ENCODE assay signal across 9 mouse cellular contexts in genomic region chr1:7543492-7543891, GRCm38 (mm10).
DNase-seq lines count a peak whose midpoint lies in the region; ATAC-seq and TF ChIP-seq lines count a peak whose summit lies in the region.
"Had no signal": no experiment of that assay in that cellular context is flagged by ENCODE, and none has a peak within 500 bp of the region (broad histone marks: within the 10 kb centered on the region; RNA-seq: fewer than 3 reads in every experiment).

No protein-coding gene starts in this region.

- dilution Hi-C loops in CH12.LX (cut with MboI; ENCODE audit: extremely low pct_ligation_motif_present, extremely low pct_unique_long_range_greater_than_20kb, low sequenced_read_pairs) = no loop called here

- peak; percentile 85 for TF ChIP-seq RAD21 in CH12.LX (IDR thresholded peaks at IDR 0.05; ENCODE audit: low read depth, low read length)

- H3K36me3 ChIP-seq in kidney, adult 2 months (ENCODE audit: control insufficient read depth, insufficient read depth, low read length) = no peaks in the 10 kb centered on the region
- no peaks in the 10 kb centered on the region for H3K36me3 ChIP-seq in CH12.LX (replicated peaks in 1 of 2; ENCODE audit: control insufficient read depth in 1 of 2, insufficient read depth in 1 of 2, low read length in 1 of 2)

- no peak; the same call in 1 of the 2 replicates for TF ChIP-seq CTCF in kidney, adult 2 months (conservative IDR thresholded peaks at IDR 0.05; ENCODE audit: insufficient read depth, insufficient read length, low read depth, low read length)
- peak; percentile 20 to 77; a peak in 3 of 4 replicates for TF ChIP-seq CTCF in CH12.LX (conservative IDR thresholded peaks at IDR 0.05 in 1 of 2, IDR thresholded peaks at IDR 0.05 in 1 of 2; ENCODE audit: low read depth in 2 of 2, low read length in 2 of 2)

- TF ChIP-seq EP300 in CH12.LX (IDR thresholded peaks at IDR 0.05; ENCODE audit: low read length) = no peak

- H3K4me3 ChIP-seq in kidney, adult 2 months (ENCODE audit: insufficient read depth, low read depth, low read length) = no peak overlapping the region
- H3K4me3 ChIP-seq in CH12.LX (replicated peaks in 1 of 3; ENCODE audit: low read depth in 2 of 3, low read length in 2 of 3, poor library complexity in 1 of 3) = no peak overlapping the region

- no peak overlapping the region for H3K27ac ChIP-seq in kidney, adult 2 months (ENCODE audit: insufficient read depth, low read depth, low read length)
- no peak overlapping the region for H3K27ac ChIP-seq in CH12.LX (ENCODE audit: insufficient read depth, low read depth)

- H3K4me2 ChIP-seq in CH12.LX (ENCODE audit: insufficient read depth, low read depth, poor library complexity, severe bottlenecking) = no peak overlapping the region

- TF ChIP-seq POLR2A in kidney, adult 2 months (IDR thresholded peaks at IDR 0.05; ENCODE audit: low read depth, low read length) = no peak
- no peak for TF ChIP-seq POLR2A in CH12.LX (IDR thresholded peaks at IDR 0.05; ENCODE audit: low read depth, low read length)

- WGBS in kidney, adult 2 months = 14% methylated on average over 2 of the region's 2 CpGs

- H3K9ac ChIP-seq in CH12.LX (ENCODE audit: insufficient read depth, low read depth) = no peak overlapping the region

- ATAC-seq in megakaryocyte-erythroid progenitor cell, adult 5-6 weeks (replicated peaks; ENCODE audit: low FRiP score, low TSS enrichment, poor library complexity, severe bottlenecking) = 0 out of 2 replicates have a peak, but pooled peaks have one; percentile 57

- H3K79me2 ChIP-seq in CH12.LX (replicated peaks; ENCODE audit: control insufficient read depth, extremely low read depth, insufficient read depth, poor library complexity, severe bottlenecking) = no peaks in the 10 kb centered on the region

- H3K9me3 ChIP-seq in CH12.LX (replicated peaks; ENCODE audit: low read length) = no peaks in the 10 kb centered on the region

- peak; percentile 13 for DNase-seq in kidney, adult 2 months
- no peak for DNase-seq in kidney, postnatal 4 days
- DNase-seq in CH12.LX (ENCODE audit: extremely low read depth) = peak; percentile 60
- DNase-seq in embryo, embryonic 10.5 days (ENCODE audit: low spot score) = peak; percentile 60
- DNase-seq in spleen, adult 18-20 months = no peak
- no peak for DNase-seq in adrenal gland, postnatal 25 days
- DNase-seq in urinary bladder, postnatal 4 days (ENCODE audit: low spot score in 2 of 2) = no peak
- DNase-seq: right cerebral cortex, postnatal 4 days had no signal

- H3K27me3 ChIP-seq in kidney, adult 2 months (replicated peaks; ENCODE audit: control insufficient read depth, insufficient read depth, low read length) = no peaks in the 10 kb centered on the region
- H3K27me3 ChIP-seq in CH12.LX (replicated peaks) = no peaks in the 10 kb centered on the region

- in situ Hi-C loops in CH12.LX (cut with MboI; ENCODE audit: low pct_ligation_motif_present, low pct_unique_long_range_greater_than_20kb, low sequenced_read_pairs) = no loop called here

- no peaks in the 10 kb centered on the region for H3K4me1 ChIP-seq in kidney, adult 2 months (ENCODE audit: control insufficient read depth, insufficient read depth, low read length)
- no peaks in the 10 kb centered on the region for H3K4me1 ChIP-seq in CH12.LX (ENCODE audit: control insufficient read depth in 1 of 2, insufficient read depth in 2 of 2)

TF ChIP-seq in CH12.LX, 34 proteins besides CTCF, POLR2A, EP300 and RAD21:
- TF ChIP-seq CHD1 (IDR thresholded peaks at IDR 0.05; ENCODE audit: low read depth, low read length) (no peak), SMC3 (IDR thresholded peaks at IDR 0.05; ENCODE audit: low read depth, low read length) (peak; percentile 70), E2F4 (IDR thresholded peaks at IDR 0.05; ENCODE audit: insufficient replicate concordance, low read depth, low read length) (no peak), NELFE (IDR thresholded peaks at IDR 0.05; ENCODE audit: low read depth, low read length) (no peak), JUND (conservative IDR thresholded peaks at IDR 0.05; ENCODE audit: low read depth, low read length) (no peak)
TF ChIP-seq in CH12.LX: peak in this region for 1.

Comparison
In these comparisons a context has a peak if more than half of its experiments do, and no peak if none do; other contexts are left out.
1. DNase-seq: peak in kidney, adult 2 months (single experiment), CH12.LX (single experiment) and embryo, embryonic 10.5 days (single experiment); none in kidney, postnatal 4 days (0 of 2), spleen, adult 18-20 months (0 of 2), adrenal gland, postnatal 25 days (single experiment) and urinary bladder, postnatal 4 days (0 of 2).